Mouse (Mus musculus) limb, embryonic 13.5 days (tissue): ENCODE measurements around the gene Hist1h2bb. TPM values are rescaled to one million over a fixed set of nuclear protein-coding genes. Genes with fewer than 3 reads are reported as not detected.
"Not testable (repeated sequence)": the region's sequence is repeated elsewhere in the genome, so short reads cannot be mapped to it uniquely, and the experiment has no call there.

Source experiments
- ATAC-seq: fragments of 200-750 bp; cut with Nextera tagmentation; 2 replicates; pipeline ENCODE4 v1.8.0; 2017; ENCODE audit warnings: low read depth, moderate number of reproducible peaks, moderate TSS enrichment; ENCODE audit not compliant: low FRiP score
- H3K27ac ChIP-seq: fragments of 300-500 bp; sonication (generic); 2 replicates; pipeline ENCODE4 v1.5.1; 2015; ENCODE audit warnings: inconsistent platforms, mild to moderate bottlenecking, moderate library complexity
- H3K27me3 ChIP-seq: fragments of 300-500 bp; sonication (generic); 2 replicates; pipeline ENCODE4 v1.6.1; 2015; ENCODE audit warnings: mild to moderate bottlenecking, inconsistent platforms
- H3K36me3 ChIP-seq: fragments of 300-500 bp; sonication (generic); 2 replicates; pipeline ENCODE4 v1.6.1; 2015; ENCODE audit warnings: inconsistent platforms, mild to moderate bottlenecking, moderate library complexity
- H3K4me1 ChIP-seq: fragments of 300-500 bp; sonication (generic); 2 replicates; pipeline ENCODE4 v1.6.1; 2015; ENCODE audit warnings: inconsistent platforms
- H3K4me2 ChIP-seq: fragments of 300-500 bp; sonication (generic); replicated peaks from 2 replicates; pipeline ENCODE4 v1.6.1; 2015; ENCODE audit warnings: inconsistent platforms, mild to moderate bottlenecking, moderate library complexity
- H3K4me3 ChIP-seq: fragments of 300-500 bp; sonication (generic); 2 replicates; pipeline ENCODE4 v1.5.1; 2015; ENCODE audit warnings: moderate library complexity, mild to moderate bottlenecking, inconsistent platforms
- H3K9ac ChIP-seq: fragments of 300-500 bp; sonication (generic); 2 replicates; pipeline ENCODE4 v1.6.1; 2015; ENCODE audit warnings: mild to moderate bottlenecking, inconsistent platforms
- H3K9me3 ChIP-seq: fragments of 300-500 bp; sonication (generic); 2 replicates; pipeline ENCODE4 v1.6.1; 2016; ENCODE audit warnings: inconsistent platforms
- WGBS: fragments of 180-500 bp; shearing (Covaris S2); methylation state at CpG from one replicate; pipeline ENCODE4 v1.1.7; 2015; 5-methylcytosine and 5-hydroxymethylcytosine counted together
- polyA plus RNA-seq: library from polyadenylated mRNA; unstranded; fragments of >200 nt; fragmentation: Nextera tagmentation; extraction: Ambion mirVana; gene quantifications from 2 replicates; pipeline ENCODE4 v1.2.1, GENCODE M21; 2015

Hist1h2bb gene
- polyA plus RNA-seq, 1 experiment from 2014 or later: 2.2 TPM

- Histone ChIP-seq H3K9ac (no peak overlapping the region), H3K4me3 (no peak overlapping the region), H3K4me2 (no peak overlapping the region), H3K27ac (no peak overlapping the region), H3K36me3 (no peaks in the 10 kb centered on the region), H3K9me3 (no peaks in the 10 kb centered on the region), H3K4me1 (peaks cover 25% of the 10 kb centered on the region), H3K27me3 (no peaks in the 10 kb centered on the region)
- WGBS: 47% methylated on average over 4 of the region's 4 CpGs
- no peak for ATAC-seq
Observed at GRCm38 (mm10) chr13:23708654-23709053, 37.9 kb upstream of the Hist1h2bb start.

- 0 out of 2 replicates have a peak overlapping the region, but pooled peaks have one; percentile 28 for H3K27ac ChIP-seq
- peaks cover 29% of the 10 kb centered on the region for H3K4me1 ChIP-seq
- H3K4me2 ChIP-seq: peak overlapping the region; percentile 74
- H3K36me3 ChIP-seq: no peaks in the 10 kb centered on the region
- no peaks in the 10 kb centered on the region for H3K27me3 ChIP-seq
- peak overlapping the region; percentile 46 for H3K4me3 ChIP-seq
- WGBS: 11% methylated on average over 15 of the region's 15 CpGs
- peak overlapping the region; percentile 70 for H3K9ac ChIP-seq
- no peaks in the 10 kb centered on the region for H3K9me3 ChIP-seq
- no peak; the same call in 1 of the 2 replicates for ATAC-seq
Observed at GRCm38 (mm10) chr13:23709714-23710373, 36.7 kb upstream of the Hist1h2bb start.

- WGBS: 1% methylated on average over 15 of the region's 17 CpGs
- Histone ChIP-seq H3K9ac (peak within 1 kb of the TSS; percentile 70), H3K27me3 (no peaks in the 10 kb centered on the region), H3K27ac (peak within 1 kb of the TSS; percentile 28; the same call in 1 of the 2 replicates), H3K9me3 (no peaks in the 10 kb centered on the region), H3K36me3 (no peaks in the 10 kb centered on the region), H3K4me2 (peak within 1 kb of the TSS; percentile 74), H3K4me3 (peak within 1 kb of the TSS; percentile 46), H3K4me1 (peaks cover 29% of the 10 kb centered on the region)
- ATAC-seq: peak; percentile 59; the same call in 1 of the 2 replicates
Observed at GRCm38 (mm10) chr13:23710374-23711089, 36.0 kb upstream of the Hist1h2bb start, which contains the start of gene Hfe. Gene Hfe, minus strand, starts transcription at chr13:23710854.

- WGBS: 85% methylated on average over 5 of the region's 5 CpGs
- H3K27ac ChIP-seq: no peak overlapping the region
Observed at GRCm38 (mm10) chr13:23716261-23717042, 30.1 kb upstream of the Hist1h2bb start.

GRCm38 (mm10) chr13:23717176-23717575, 29.4 kb upstream of the Hist1h2bb start:
- Histone ChIP-seq H3K4me2 (no peak overlapping the region), H3K4me1 (peaks cover 15% of the 10 kb centered on the region), H3K9ac (0 out of 2 replicates have a peak overlapping the region, but pooled peaks have one; percentile 50), H3K36me3 (no peaks in the 10 kb centered on the region), H3K4me3 (no peak overlapping the region), H3K9me3 (no peaks in the 10 kb centered on the region), H3K27me3 (no peaks in the 10 kb centered on the region), H3K27ac (no peak overlapping the region)
- ATAC-seq: no peak
- WGBS: 48% methylated on average over 11 of the region's 11 CpGs

More at GRCm38 (mm10) chr13:23716261-23717042, 30.1 kb upstream of the Hist1h2bb start:
- Histone ChIP-seq H3K9me3 (no peaks in the 10 kb centered on the region), H3K4me3 (no peak overlapping the region), H3K27me3 (no peaks in the 10 kb centered on the region), H3K36me3 (no peaks in the 10 kb centered on the region), H3K4me2 (no peak overlapping the region), H3K4me1 (peaks cover 15% of the 10 kb centered on the region), H3K9ac (no peak overlapping the region)
- ATAC-seq: no peak

- not testable (repeated sequence) for H3K9me3 ChIP-seq, H3K27me3 ChIP-seq, H3K4me3 ChIP-seq, H3K27ac ChIP-seq, ATAC-seq, H3K4me2 ChIP-seq, H3K36me3 ChIP-seq
- H3K4me1 ChIP-seq: peaks cover 15% of the 10 kb centered on the region
- 0 out of 2 replicates have a peak overlapping the region, but pooled peaks have one; percentile 50 for H3K9ac ChIP-seq
- 10% methylated on average over 2 of the region's 2 CpGs for WGBS
Observed at GRCm38 (mm10) chr13:23717593-23718245, 28.8 kb upstream of the Hist1h2bb start.

GRCm38 (mm10) chr13:23724239-23724638, 22.3 kb upstream of the Hist1h2bb start:
- no peaks in the 10 kb centered on the region for H3K4me1 ChIP-seq
- no peak overlapping the region for H3K27ac ChIP-seq
- 83% methylated on average over 4 of the region's 4 CpGs for WGBS
- H3K4me2 ChIP-seq: no peak overlapping the region
- H3K4me3 ChIP-seq: no peak overlapping the region
- no peaks in the 10 kb centered on the region for H3K9me3 ChIP-seq
- H3K27me3 ChIP-seq: no peaks in the 10 kb centered on the region
- no peak for ATAC-seq
- H3K9ac ChIP-seq: no peak overlapping the region
- no peaks in the 10 kb centered on the region for H3K36me3 ChIP-seq

- WGBS: 22% methylated on average over 1 of the region's 1 CpGs
- H3K9me3 ChIP-seq: no peaks in the 10 kb centered on the region
- H3K4me2 ChIP-seq: no peak overlapping the region
- H3K4me3 ChIP-seq: no peak overlapping the region
- no peak overlapping the region for H3K9ac ChIP-seq
- no peaks in the 10 kb centered on the region for H3K36me3 ChIP-seq
- ATAC-seq: no peak
- no peak overlapping the region for H3K27ac ChIP-seq
- H3K4me1 ChIP-seq: no peaks in the 10 kb centered on the region
- no peaks in the 10 kb centered on the region for H3K27me3 ChIP-seq
Observed at GRCm38 (mm10) chr13:23725213-23725612, 21.3 kb upstream of the Hist1h2bb start.

- no peak overlapping the region for H3K4me3 ChIP-seq
- H3K27ac ChIP-seq: no peak overlapping the region
- no peaks in the 10 kb centered on the region for H3K27me3 ChIP-seq
- H3K4me1 ChIP-seq: no peaks in the 10 kb centered on the region
- no peaks in the 10 kb centered on the region for H3K9me3 ChIP-seq
- H3K4me2 ChIP-seq: no peak overlapping the region
- ATAC-seq: no peak
- no peak overlapping the region for H3K9ac ChIP-seq
- H3K36me3 ChIP-seq: no peaks in the 10 kb centered on the region
- WGBS: 88% methylated on average over 18 of the region's 18 CpGs
Observed at GRCm38 (mm10) chr13:23728472-23729191, 17.9 kb upstream of the Hist1h2bb start.

- ATAC-seq: no peak
- Histone ChIP-seq H3K9ac (no peak overlapping the region), H3K4me2 (no peak overlapping the region), H3K27me3 (no peaks in the 10 kb centered on the region), H3K4me1 (no peaks in the 10 kb centered on the region), H3K4me3 (no peak overlapping the region), H3K36me3 (no peaks in the 10 kb centered on the region), H3K27ac (no peak overlapping the region), H3K9me3 (no peaks in the 10 kb centered on the region)
- WGBS: 94% methylated on average over 9 of the region's 9 CpGs
Observed at GRCm38 (mm10) chr13:23729192-23729525, 17.4 kb upstream of the Hist1h2bb start.

- WGBS: 90% methylated on average over 5 of the region's 5 CpGs
- H3K27me3 ChIP-seq: no peaks in the 10 kb centered on the region
- no peak for ATAC-seq
- H3K9ac ChIP-seq: no peak overlapping the region
- H3K9me3 ChIP-seq: no peaks in the 10 kb centered on the region
- no peaks in the 10 kb centered on the region for H3K4me1 ChIP-seq
- H3K4me2 ChIP-seq: no peak overlapping the region
- H3K27ac ChIP-seq: no peak overlapping the region
- H3K36me3 ChIP-seq: no peaks in the 10 kb centered on the region
- no peak overlapping the region for H3K4me3 ChIP-seq
Observed at GRCm38 (mm10) chr13:23729706-23730105, 16.8 kb upstream of the Hist1h2bb start.
